Mouse (Mus musculus): ENCODE data around the gene Myo1h. TPM values are rescaled to one million over a fixed set of nuclear protein-coding genes. Genes with fewer than 3 reads are reported as not detected.

The Myo1h gene
- polyA plus RNA-seq, 1 experiment: 0.69 TPM

GRCm38 (mm10) chr5:114365043-114365752 is 76.2 kb downstream of the Myo1h start:
- no peak overlapping the region for H3K4me3 ChIP-seq (ENCODE audit: control insufficient read depth, insufficient read depth, low read length)
- H3K27ac ChIP-seq (ENCODE audit: control insufficient read depth, insufficient read depth, low read length): no peak overlapping the region
- no peaks in the 10 kb centered on the region; the same call in 1 of the 2 replicates for H3K4me1 ChIP-seq (replicated peaks; ENCODE audit: control insufficient read depth, insufficient read depth, low read length)
- TF ChIP-seq POLR2A (IDR thresholded peaks at IDR 0.05; ENCODE audit: control insufficient read depth, extremely low read depth, insufficient read depth, low read length, poor library complexity) (no peak), CTCF (IDR thresholded peaks at IDR 0.05; ENCODE audit: borderline replicate concordance, control insufficient read depth, extremely low read depth, insufficient read depth, low read length, poor library complexity) (no peak)
- no peak for DNase-seq
- no peaks in the 10 kb centered on the region for H3K27me3 ChIP-seq (ENCODE audit: control insufficient read depth, insufficient read depth, low read length)
- WGBS: 52% methylated on average over 23 of the region's 23 CpGs
- H3K36me3 ChIP-seq (ENCODE audit: control insufficient read depth, insufficient read depth, low read length): peaks cover 32% of the 10 kb centered on the region

- Histone ChIP-seq H3K4me3 (ENCODE audit: control insufficient read depth, insufficient read depth, low read length) (no peak overlapping the region), H3K27me3 (ENCODE audit: control insufficient read depth, insufficient read depth, low read length) (no peaks in the 10 kb centered on the region), H3K27ac (ENCODE audit: control insufficient read depth, insufficient read depth, low read length) (no peak overlapping the region), H3K36me3 (ENCODE audit: control insufficient read depth, insufficient read depth, low read length) (peaks cover 34% of the 10 kb centered on the region), H3K4me1 (replicated peaks; ENCODE audit: control insufficient read depth, insufficient read depth, low read length) (peaks cover 11% of the 10 kb centered on the region; the same call in 1 of the 2 replicates)
- no peak for DNase-seq
- 94% methylated on average over 14 of the region's 14 CpGs for WGBS
- no peak for TF ChIP-seq CTCF (IDR thresholded peaks at IDR 0.05; ENCODE audit: borderline replicate concordance, control insufficient read depth, extremely low read depth, insufficient read depth, low read length, poor library complexity)
- TF ChIP-seq POLR2A (IDR thresholded peaks at IDR 0.05; ENCODE audit: control insufficient read depth, extremely low read depth, insufficient read depth, low read length, poor library complexity): no peak
Observed at GRCm38 (mm10) chr5:114368121-114368520, 79.2 kb downstream of the Myo1h start.

GRCm38 (mm10) chr5:114368803-114369496 is 80.0 kb downstream of the Myo1h start:
- H3K4me1 ChIP-seq (replicated peaks; ENCODE audit: control insufficient read depth, insufficient read depth, low read length): peaks cover 12% of the 10 kb centered on the region; the same call in 1 of the 2 replicates
- 95% methylated on average over 16 of the region's 16 CpGs for WGBS
- peaks cover 40% of the 10 kb centered on the region for H3K36me3 ChIP-seq (ENCODE audit: control insufficient read depth, insufficient read depth, low read length)
- DNase-seq: no peak
- TF ChIP-seq CTCF (IDR thresholded peaks at IDR 0.05; ENCODE audit: borderline replicate concordance, control insufficient read depth, extremely low read depth, insufficient read depth, low read length, poor library complexity) (no peak), POLR2A (IDR thresholded peaks at IDR 0.05; ENCODE audit: control insufficient read depth, extremely low read depth, insufficient read depth, low read length, poor library complexity) (no peak)
- no peaks in the 10 kb centered on the region for H3K27me3 ChIP-seq (ENCODE audit: control insufficient read depth, insufficient read depth, low read length)
- no peak overlapping the region for H3K27ac ChIP-seq (ENCODE audit: control insufficient read depth, insufficient read depth, low read length)
- no peak overlapping the region for H3K4me3 ChIP-seq (ENCODE audit: control insufficient read depth, insufficient read depth, low read length)

- Histone ChIP-seq H3K4me3 (ENCODE audit: control insufficient read depth, insufficient read depth, low read length) (no peak overlapping the region), H3K36me3 (ENCODE audit: control insufficient read depth, insufficient read depth, low read length) (peaks cover 36% of the 10 kb centered on the region), H3K27ac (ENCODE audit: control insufficient read depth, insufficient read depth, low read length) (no peak overlapping the region), H3K27me3 (ENCODE audit: control insufficient read depth, insufficient read depth, low read length) (no peaks in the 10 kb centered on the region), H3K4me1 (replicated peaks; ENCODE audit: control insufficient read depth, insufficient read depth, low read length) (peaks cover 20% of the 10 kb centered on the region)
- WGBS: 92% methylated on average over 9 of the region's 9 CpGs
- TF ChIP-seq POLR2A (IDR thresholded peaks at IDR 0.05; ENCODE audit: control insufficient read depth, extremely low read depth, insufficient read depth, low read length, poor library complexity) (no peak), CTCF (IDR thresholded peaks at IDR 0.05; ENCODE audit: borderline replicate concordance, control insufficient read depth, extremely low read depth, insufficient read depth, low read length, poor library complexity) (no peak)
- DNase-seq: no peak
Observed at GRCm38 (mm10) chr5:114369921-114370320, 81.0 kb downstream of the Myo1h start.

GRCm38 (mm10) chr5:114370371-114370776 is 81.4 kb downstream of the Myo1h start:
- no peak overlapping the region for H3K4me3 ChIP-seq (ENCODE audit: control insufficient read depth, insufficient read depth, low read length)
- no peak for DNase-seq
- H3K27me3 ChIP-seq (ENCODE audit: control insufficient read depth, insufficient read depth, low read length): no peaks in the 10 kb centered on the region
- TF ChIP-seq POLR2A (IDR thresholded peaks at IDR 0.05; ENCODE audit: control insufficient read depth, extremely low read depth, insufficient read depth, low read length, poor library complexity) (no peak), CTCF (IDR thresholded peaks at IDR 0.05; ENCODE audit: borderline replicate concordance, control insufficient read depth, extremely low read depth, insufficient read depth, low read length, poor library complexity) (no peak)
- peaks cover 32% of the 10 kb centered on the region for H3K36me3 ChIP-seq (ENCODE audit: control insufficient read depth, insufficient read depth, low read length)
- 60% methylated on average over 9 of the region's 9 CpGs for WGBS
- no peak overlapping the region for H3K27ac ChIP-seq (ENCODE audit: control insufficient read depth, insufficient read depth, low read length)
- peaks cover 24% of the 10 kb centered on the region for H3K4me1 ChIP-seq (replicated peaks; ENCODE audit: control insufficient read depth, insufficient read depth, low read length)

- no peak for DNase-seq
- WGBS: 11% methylated on average over 3 of the region's 3 CpGs
- TF ChIP-seq CTCF (IDR thresholded peaks at IDR 0.05; ENCODE audit: borderline replicate concordance, control insufficient read depth, extremely low read depth, insufficient read depth, low read length, poor library complexity) (no peak), POLR2A (IDR thresholded peaks at IDR 0.05; ENCODE audit: control insufficient read depth, extremely low read depth, insufficient read depth, low read length, poor library complexity) (no peak)
- Histone ChIP-seq H3K4me1 (replicated peaks; ENCODE audit: control insufficient read depth, insufficient read depth, low read length) (peaks cover 33% of the 10 kb centered on the region), H3K36me3 (ENCODE audit: control insufficient read depth, insufficient read depth, low read length) (peaks cover 26% of the 10 kb centered on the region), H3K27ac (ENCODE audit: control insufficient read depth, insufficient read depth, low read length) (no peak overlapping the region), H3K27me3 (ENCODE audit: control insufficient read depth, insufficient read depth, low read length) (no peaks in the 10 kb centered on the region), H3K4me3 (ENCODE audit: control insufficient read depth, insufficient read depth, low read length) (no peak overlapping the region)
Observed at GRCm38 (mm10) chr5:114371331-114371730, 82.4 kb downstream of the Myo1h start.
